ENCODE assay signal across 11 mouse cellular contexts in the genomic region with DNA sequence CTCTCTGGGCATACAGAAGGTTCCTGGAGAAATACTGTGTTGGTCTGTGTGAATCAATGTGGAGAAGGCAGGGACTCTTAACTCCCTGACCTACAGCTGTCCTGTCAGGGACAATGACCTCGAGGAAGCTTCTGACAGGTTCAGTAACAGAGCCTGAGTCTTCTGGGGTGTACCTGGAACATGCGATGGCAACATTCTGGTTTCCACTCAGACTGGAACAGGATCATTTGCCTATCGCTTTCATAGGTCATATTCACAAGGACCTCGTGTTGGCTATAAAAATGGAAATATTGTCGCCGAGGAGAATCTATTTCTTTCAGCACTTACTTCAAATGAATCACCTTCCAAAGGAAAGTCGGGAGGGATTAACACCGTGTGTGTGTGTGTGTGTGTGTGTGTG.
"Had no signal": no experiment of that assay in that cellular context is flagged by ENCODE, and none has a peak within 500 bp of the region (broad histone marks: within the 10 kb centered on the region; RNA-seq: fewer than 3 reads in every experiment).

No protein-coding gene starts in this region.

- H3K36me3 ChIP-seq: limb, embryonic 13.5 days; midbrain, embryonic 13.5 days; neural tube, embryonic 15.5 days had no signal

- H3K27ac ChIP-seq: limb, embryonic 13.5 days; liver, embryonic 14.5 days; midbrain, embryonic 13.5 days; neural tube, embryonic 15.5 days had no signal

- H3K9me3 ChIP-seq: limb, embryonic 13.5 days; midbrain, embryonic 13.5 days; neural tube, embryonic 15.5 days had no signal

- ATAC-seq: midbrain, embryonic 13.5 days had no signal

- H3K9ac ChIP-seq: limb, embryonic 13.5 days; liver, embryonic 14.5 days; midbrain, embryonic 13.5 days; neural tube, embryonic 15.5 days had no signal

- H3K27me3 ChIP-seq: limb, embryonic 13.5 days; midbrain, embryonic 13.5 days; neural tube, embryonic 15.5 days had no signal

- H3K4me2 ChIP-seq: limb, embryonic 13.5 days; midbrain, embryonic 13.5 days; neural tube, embryonic 15.5 days had no signal

- H3K4me1 ChIP-seq: midbrain, embryonic 13.5 days; neural tube, embryonic 15.5 days had no signal

- DNase-seq: kidney, postnatal 14 days; left cerebral cortex, postnatal 4 days; lung, adult 18-20 months; spleen, adult 18-20 months; thymus, adult 18-20 months; thymus, postnatal 14 days had no signal

- H3K4me3 ChIP-seq: limb, embryonic 13.5 days; midbrain, embryonic 13.5 days; myocyte; neural tube, embryonic 15.5 days had no signal
